Mouse (Mus musculus) left cerebral cortex, postnatal 10 days (tissue): ENCODE data around the gene Ambra1. TPM values are rescaled to one million over a fixed set of nuclear protein-coding genes. Genes with fewer than 3 reads are reported as not detected.
A peak's percentile ranks its signal among the peaks of the same experiment; 100 is the strongest.
"Not testable (repeated sequence)": the region's sequence is repeated elsewhere in the genome, so short reads cannot be mapped to it uniquely, and the experiment has no call there.

ENCODE experiments used
- DNase-seq, 2 experiments: peaks; one replicate each; pipeline ENCODE4 v3.0.0; 2021 to 2022; ENCODE audit warnings: low spot score in 2 of 2, mixed read lengths in 1 of 2; ENCODE audit errors: extremely low spot score in 1 of 2
- intact Hi-C: fragments of 180-260 bp; cut with DNase I; formaldehyde crosslinking; loops from one replicate; pipeline ENCODE4 v1.15.1; 2025
- total RNA-seq, 2 experiments: library from RNA; stranded (reverse); gene quantifications; 2 replicates each; pipeline ENCODE4 v1.2.3; 2021

Ambra1 gene
- total RNA-seq, 2 experiments from 2014 or later: 54.9 to 56.1 TPM

- intact Hi-C loops, DNase-seq: not testable (repeated sequence)
Measured at GRCm38 (mm10) chr2:91725476-91725875, 4.5 kb upstream of the Ambra1 start.

- DNase-seq: no peak
- intact Hi-C loops: no loop called here
Measured at GRCm38 (mm10) chr2:91727011-91727410, 2.9 kb upstream of the Ambra1 start.

GRCm38 (mm10) chr2:91729571-91729970, 363 bp upstream of the Ambra1 start:
- no peak for DNase-seq

GRCm38 (mm10) chr2:91735221-91735620, 5.3 kb downstream of the Ambra1 start:
- intact Hi-C loops: no loop called here
- DNase-seq: no peak

More at GRCm38 (mm10) chr2:91729571-91729970, 363 bp upstream of the Ambra1 start:
- intact Hi-C loops: no loop called here

- DNase-seq: no peak
- intact Hi-C loops: no loop called here
Measured at GRCm38 (mm10) chr2:91739586-91739985, 9.7 kb downstream of the Ambra1 start.

GRCm38 (mm10) chr2:91744686-91745085, 14.8 kb downstream of the Ambra1 start:
- intact Hi-C loops: no loop called here

GRCm38 (mm10) chr2:91749811-91750261, 19.9 kb downstream of the Ambra1 start:
- intact Hi-C loops: no loop called here
- DNase-seq: peak; percentile 23 to 38

More at GRCm38 (mm10) chr2:91744686-91745085, 14.8 kb downstream of the Ambra1 start:
- no peak for DNase-seq

GRCm38 (mm10) chr2:91771921-91772705, 42.2 kb downstream of the Ambra1 start:
- intact Hi-C loops: no loop called here
- DNase-seq: no peak

- intact Hi-C loops: no loop called here
- no peak for DNase-seq
Measured at GRCm38 (mm10) chr2:91773309-91773708, 43.4 kb downstream of the Ambra1 start.

GRCm38 (mm10) chr2:91779166-91779565, 49.2 kb downstream of the Ambra1 start:
- intact Hi-C loops: no loop called here
- DNase-seq: peak in 1 of 2 experiments; percentile 38

- intact Hi-C loops: no loop called here
- DNase-seq: no peak
Measured at GRCm38 (mm10) chr2:91791621-91792020, 61.7 kb downstream of the Ambra1 start.

- intact Hi-C loops: no loop called here
- DNase-seq: no peak
Measured at GRCm38 (mm10) chr2:91792346-91792745, 62.4 kb downstream of the Ambra1 start.

- no peak for DNase-seq
- intact Hi-C loops: no loop called here
Measured at GRCm38 (mm10) chr2:91794466-91794865, 64.5 kb downstream of the Ambra1 start.

- intact Hi-C loops: no loop called here
- no peak for DNase-seq
Measured at GRCm38 (mm10) chr2:91795091-91795490, 65.2 kb downstream of the Ambra1 start.

- no peak for DNase-seq
- intact Hi-C loops: no loop called here
Measured at GRCm38 (mm10) chr2:91811433-91811832, 81.5 kb downstream of the Ambra1 start.

- intact Hi-C loops: no loop called here
- no peak for DNase-seq
Measured at GRCm38 (mm10) chr2:91816741-91817140, 86.8 kb downstream of the Ambra1 start.

- DNase-seq: no peak
- intact Hi-C loops: no loop called here
Measured at GRCm38 (mm10) chr2:91832227-91832626, 102.3 kb downstream of the Ambra1 start.

GRCm38 (mm10) chr2:91834272-91834671, 104.3 kb downstream of the Ambra1 start:
- intact Hi-C loops: no loop called here

GRCm38 (mm10) chr2:91835031-91835430, 105.1 kb downstream of the Ambra1 start:
- intact Hi-C loops: no loop called here
- DNase-seq: no peak

More at GRCm38 (mm10) chr2:91834272-91834671, 104.3 kb downstream of the Ambra1 start:
- no peak for DNase-seq

GRCm38 (mm10) chr2:91835631-91836030, 105.7 kb downstream of the Ambra1 start:
- intact Hi-C loops: no loop called here
- no peak for DNase-seq
